Mouse (Mus musculus) adrenal gland, adult 8-10 months (tissue): ENCODE data around the gene Spef1. TPM values are rescaled to one million over a fixed set of nuclear protein-coding genes. Genes with fewer than 3 reads are reported as not detected.
"Not testable (repeated sequence)": the region's sequence is repeated elsewhere in the genome, so short reads cannot be mapped to it uniquely, and the experiment has no call there.

Experiments
- DNase-seq: peaks from one replicate; pipeline ENCODE4 v3.0.0; 2022
- total RNA-seq, 4 experiments: library from RNA; stranded (reverse); gene quantifications; 2 replicates each; pipeline ENCODE4 v1.2.4; 2022

The Spef1 gene
- 1 to 10 TPM; 4.0 to 6.4 (median 5.1) TPM for total RNA-seq

- peak; percentile 73 for DNase-seq
These were observed at the start of gene Spef1, which contains the start of gene Cdc25b for GRCm38 (mm10) chr2:131186771-131187601. TSS of gene Spef1 (minus strand) at chr2:131187282. TSS of gene Cdc25b (plus strand) at chr2:131186949.

GRCm38 (mm10) chr2:131234970-131235635, 48.0 kb upstream of the Spef1 start:
- no peak for DNase-seq

- no peak for DNase-seq
These were observed 47.1 kb upstream of the Spef1 start for GRCm38 (mm10) chr2:131234127-131234650.

- peak; percentile 96 for DNase-seq
These were observed 46.4 kb upstream of the Spef1 start, which contains the start of gene Mavs for GRCm38 (mm10) chr2:131233307-131234126. TSS of gene Mavs (plus strand) at chr2:131234063.

GRCm38 (mm10) chr2:131232558-131232957, 45.5 kb upstream of the Spef1 start:
- no peak for DNase-seq

- DNase-seq: no peak
These were observed 40.2 kb upstream of the Spef1 start for GRCm38 (mm10) chr2:131227243-131227642.

- DNase-seq: not testable (repeated sequence)
These were observed 39.6 kb upstream of the Spef1 start for GRCm38 (mm10) chr2:131226669-131227068.

- no peak for DNase-seq
These were observed 38.1 kb upstream of the Spef1 start for GRCm38 (mm10) chr2:131225178-131225577.

- DNase-seq: no peak
These were observed 36.5 kb upstream of the Spef1 start for GRCm38 (mm10) chr2:131223569-131223968.

- DNase-seq: no peak
These were observed 35.5 kb upstream of the Spef1 start for GRCm38 (mm10) chr2:131222562-131222961.

GRCm38 (mm10) chr2:131221853-131222515, 34.9 kb upstream of the Spef1 start:
- no peak for DNase-seq

- no peak for DNase-seq
These were observed 32.9 kb upstream of the Spef1 start for GRCm38 (mm10) chr2:131220030-131220429.

GRCm38 (mm10) chr2:131215941-131216858, 29.1 kb upstream of the Spef1 start:
- no peak for DNase-seq

GRCm38 (mm10) chr2:131213773-131214172, 26.7 kb upstream of the Spef1 start:
- DNase-seq: no peak

GRCm38 (mm10) chr2:131211026-131211615, 24.0 kb upstream of the Spef1 start:
- no peak for DNase-seq

GRCm38 (mm10) chr2:131209969-131210792, 23.1 kb upstream of the Spef1 start:
- DNase-seq: peak; percentile 94

- DNase-seq: no peak
These were observed 22.2 kb upstream of the Spef1 start for GRCm38 (mm10) chr2:131209125-131209795.

GRCm38 (mm10) chr2:131208356-131208755, 21.3 kb upstream of the Spef1 start:
- DNase-seq: no peak

- no peak for DNase-seq
These were observed 19.7 kb upstream of the Spef1 start, which contains the start of gene Ap5s1 for GRCm38 (mm10) chr2:131206778-131207177. TSS of gene Ap5s1 (plus strand) at chr2:131207078.
